Mouse (Mus musculus) forebrain, embryonic 16.5 days (tissue): ENCODE results near the gene Cnn3. TPM values are rescaled to one million over a fixed set of nuclear protein-coding genes. Genes with fewer than 3 reads are reported as not detected.

Experiments
- ATAC-seq: fragments of 200-750 bp; cut with Nextera tagmentation; 2 replicates; pipeline ENCODE4 v1.8.0; 2017; ENCODE audit warnings: mild to moderate bottlenecking, moderate library complexity
- H3K27ac ChIP-seq: fragments of 300-500 bp; sonication (generic); 2 replicates; pipeline ENCODE4 v1.5.1; 2014; ENCODE audit warnings: low read length, control low read depth
- H3K27me3 ChIP-seq: fragments of 300-500 bp; sonication (generic); replicated peaks from 2 replicates; pipeline ENCODE4 v1.6.1; 2014; ENCODE audit warnings: low read length; ENCODE audit not compliant: control insufficient read depth, insufficient read depth
- H3K36me3 ChIP-seq: fragments of 300-500 bp; sonication (generic); 2 replicates; pipeline ENCODE4 v1.6.1; 2014; ENCODE audit not compliant: control insufficient read depth, insufficient read depth
- H3K4me1 ChIP-seq: fragments of 300-500 bp; sonication (generic); replicated peaks from 2 replicates; pipeline ENCODE4 v1.6.1; 2014; ENCODE audit warnings: low read length; ENCODE audit not compliant: control insufficient read depth, insufficient read depth
- H3K4me2 ChIP-seq: fragments of 300-500 bp; sonication (generic); 2 replicates; pipeline ENCODE4 v1.6.1; 2014; ENCODE audit warnings: mild to moderate bottlenecking, low read length, control low read depth
- H3K4me3 ChIP-seq: fragments of 300-500 bp; sonication (generic); replicated peaks from 2 replicates; pipeline ENCODE4 v1.5.1; 2014; ENCODE audit warnings: mild to moderate bottlenecking, low read length, control low read depth
- H3K9ac ChIP-seq: fragments of 300-500 bp; sonication (generic); replicated peaks from 2 replicates; pipeline ENCODE4 v1.6.1; 2014; ENCODE audit warnings: low read depth, low read length, control low read depth
- H3K9me3 ChIP-seq: fragments of 300-500 bp; sonication (generic); 2 replicates; pipeline ENCODE4 v1.6.1; 2016; ENCODE audit warnings: low read length; ENCODE audit not compliant: control insufficient read depth
- WGBS: fragments of 180-500 bp; shearing (Covaris S2); extraction: QIAGEN DNeasy Blood & Tissue Kit; methylation state at CpG from one replicate; pipeline ENCODE4 v1.1.7; 2014; 5-methylcytosine and 5-hydroxymethylcytosine counted together
- polyA plus RNA-seq: library from polyadenylated mRNA; unstranded; fragments of >200 nt; fragmentation: Nextera tagmentation; extraction: Ambion mirVana; gene quantifications from 2 replicates; pipeline ENCODE4 v1.2.1, GENCODE M21; 2015

Cnn3 gene
- polyA plus RNA-seq, 1 experiment from 2014 or later: 554 TPM

DNA sequence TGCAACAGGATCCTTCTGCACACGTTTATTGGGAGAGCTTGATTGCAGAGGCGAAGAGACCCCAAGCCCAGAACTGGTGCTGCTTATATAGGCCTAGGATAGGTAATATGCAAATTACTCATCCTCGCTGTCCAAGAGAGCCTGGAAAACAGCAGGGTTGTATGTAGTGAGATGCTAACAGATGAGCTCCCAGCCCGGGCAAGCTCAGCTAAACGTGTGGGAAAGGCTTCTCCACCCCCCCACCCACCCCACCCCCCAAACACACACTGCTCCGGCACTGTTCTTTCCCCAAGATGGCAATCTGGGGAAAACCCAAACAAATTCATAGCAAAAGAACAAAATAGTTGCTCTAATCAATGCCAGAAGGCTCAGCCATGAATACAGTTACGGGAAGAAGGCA lies 29.7 kb upstream of the Cnn3 start:
- Histone ChIP-seq H3K27ac (no peak overlapping the region), H3K4me3 (no peak overlapping the region), H3K4me1 (no peaks in the 10 kb centered on the region; the same call in 1 of the 2 replicates), H3K4me2 (no peak overlapping the region), H3K9me3 (no peaks in the 10 kb centered on the region), H3K9ac (no peak overlapping the region), H3K27me3 (no peaks in the 10 kb centered on the region), H3K36me3 (no peaks in the 10 kb centered on the region)
- ATAC-seq: no peak
- WGBS: 78% methylated on average over 7 of the region's 7 CpGs

GRCm38 (mm10) chr3:121397007-121397406 lies 29.3 kb upstream of the Cnn3 start:
- ATAC-seq: no peak
- Histone ChIP-seq H3K36me3 (no peaks in the 10 kb centered on the region), H3K27ac (no peak overlapping the region), H3K9me3 (no peaks in the 10 kb centered on the region), H3K27me3 (no peaks in the 10 kb centered on the region), H3K9ac (no peak overlapping the region), H3K4me1 (no peaks in the 10 kb centered on the region; the same call in 1 of the 2 replicates), H3K4me2 (no peak overlapping the region), H3K4me3 (no peak overlapping the region)
- 81% methylated on average over 6 of the region's 6 CpGs for WGBS

DNA sequence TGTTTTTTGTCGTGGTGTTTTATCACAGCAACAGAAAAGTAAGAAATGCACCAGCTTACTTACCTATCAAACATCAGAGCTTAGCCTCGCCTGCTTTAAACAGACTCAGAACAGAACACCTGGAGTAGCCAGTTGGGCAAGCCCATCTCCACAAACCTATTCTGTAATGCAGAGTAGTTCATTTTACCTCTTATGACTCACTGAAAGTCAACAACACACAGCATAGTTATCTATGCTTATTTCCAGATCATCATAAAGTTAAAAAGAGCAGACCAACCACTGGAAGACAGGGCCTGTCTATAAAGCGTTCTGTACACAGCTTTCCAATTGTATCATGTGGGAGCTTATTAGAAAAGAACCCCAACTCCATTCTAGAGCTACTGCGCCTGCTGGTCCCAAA lies 24.9 kb upstream of the Cnn3 start:
- ATAC-seq: no peak
- no peaks in the 10 kb centered on the region for H3K36me3 ChIP-seq
- no peaks in the 10 kb centered on the region; the same call in 1 of the 2 replicates for H3K4me1 ChIP-seq
- H3K27me3 ChIP-seq: no peaks in the 10 kb centered on the region
- H3K27ac ChIP-seq: no peak overlapping the region
- H3K4me2 ChIP-seq: no peak overlapping the region
- H3K9ac ChIP-seq: no peak overlapping the region
- H3K4me3 ChIP-seq: no peak overlapping the region
- WGBS: 84% methylated on average over 4 of the region's 4 CpGs
- H3K9me3 ChIP-seq: no peaks in the 10 kb centered on the region

GRCm38 (mm10) chr3:121402096-121402495 lies 24.2 kb upstream of the Cnn3 start:
- 90% methylated on average over 6 of the region's 6 CpGs for WGBS
- H3K36me3 ChIP-seq: no peaks in the 10 kb centered on the region
- H3K4me2 ChIP-seq: no peak overlapping the region
- no peaks in the 10 kb centered on the region for H3K27me3 ChIP-seq
- no peaks in the 10 kb centered on the region for H3K9me3 ChIP-seq
- no peak for ATAC-seq
- no peak overlapping the region for H3K4me3 ChIP-seq
- H3K27ac ChIP-seq: no peak overlapping the region
- H3K4me1 ChIP-seq: no peaks in the 10 kb centered on the region
- no peak overlapping the region for H3K9ac ChIP-seq

- Histone ChIP-seq H3K9me3 (no peaks in the 10 kb centered on the region), H3K9ac (no peak overlapping the region), H3K27me3 (no peaks in the 10 kb centered on the region), H3K4me2 (no peak overlapping the region), H3K4me1 (no peaks in the 10 kb centered on the region), H3K27ac (no peak overlapping the region), H3K4me3 (no peak overlapping the region), H3K36me3 (no peaks in the 10 kb centered on the region)
- whole genome bisulfite sequencing: 17% methylated on average over 5 of the region's 5 CpGs
- ATAC-seq: no peak
Observed at GRCm38 (mm10) chr3:121403449-121403848, 22.8 kb upstream of the Cnn3 start.

DNA sequence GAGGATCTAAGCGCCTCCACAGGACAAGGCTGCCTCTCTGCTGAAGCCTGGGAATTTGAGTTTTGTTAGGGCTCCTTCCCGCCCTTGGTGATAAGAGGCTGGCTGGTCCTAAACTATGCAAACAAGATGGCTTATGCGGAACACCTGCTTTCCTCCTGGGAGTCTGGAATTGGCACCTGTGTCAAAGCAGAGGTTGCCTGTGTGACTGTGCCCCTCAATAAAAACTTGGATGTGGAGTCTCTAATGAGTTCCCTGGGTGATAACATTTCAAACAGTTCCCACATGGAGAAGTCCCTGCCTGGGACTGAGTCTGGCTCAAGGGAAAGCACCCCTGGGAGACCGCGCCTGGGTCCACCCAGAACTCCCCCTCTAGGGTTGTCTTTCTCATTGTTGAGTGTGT lies 21.2 kb upstream of the Cnn3 start:
- H3K4me1 ChIP-seq: no peaks in the 10 kb centered on the region

GRCm38 (mm10) chr3:121407417-121407816 lies 18.9 kb upstream of the Cnn3 start:
- 87% methylated on average over 9 of the region's 9 CpGs for WGBS
- no peaks in the 10 kb centered on the region for H3K9me3 ChIP-seq
- H3K4me2 ChIP-seq: no peak overlapping the region
- ATAC-seq: no peak
- no peaks in the 10 kb centered on the region for H3K4me1 ChIP-seq
- no peak overlapping the region for H3K9ac ChIP-seq
- H3K4me3 ChIP-seq: no peak overlapping the region
- no peak overlapping the region for H3K27ac ChIP-seq
- no peaks in the 10 kb centered on the region for H3K36me3 ChIP-seq
- no peaks in the 10 kb centered on the region for H3K27me3 ChIP-seq

More for the DNA sequence above, 21.2 kb upstream of the Cnn3 start:
- ATAC-seq: no peak
- Histone ChIP-seq H3K4me3 (no peak overlapping the region), H3K27me3 (no peaks in the 10 kb centered on the region), H3K27ac (no peak overlapping the region), H3K9ac (no peak overlapping the region), H3K9me3 (no peaks in the 10 kb centered on the region), H3K4me2 (no peak overlapping the region), H3K36me3 (no peaks in the 10 kb centered on the region)
- 90% methylated on average over 5 of the region's 5 CpGs for WGBS

- no peak overlapping the region for H3K4me3 ChIP-seq
- H3K9me3 ChIP-seq: no peaks in the 10 kb centered on the region
- WGBS: 93% methylated on average over 3 of the region's 3 CpGs
- H3K4me1 ChIP-seq: no peaks in the 10 kb centered on the region
- no peak overlapping the region for H3K27ac ChIP-seq
- no peak for ATAC-seq
- no peaks in the 10 kb centered on the region for H3K27me3 ChIP-seq
- no peak overlapping the region for H3K4me2 ChIP-seq
- no peaks in the 10 kb centered on the region for H3K36me3 ChIP-seq
- no peak overlapping the region for H3K9ac ChIP-seq
Observed at GRCm38 (mm10) chr3:121408386-121408785, 17.9 kb upstream of the Cnn3 start.

GRCm38 (mm10) chr3:121411450-121411849 lies 14.8 kb upstream of the Cnn3 start:
- Histone ChIP-seq H3K27me3 (no peaks in the 10 kb centered on the region), H3K4me2 (no peak overlapping the region), H3K4me1 (no peaks in the 10 kb centered on the region), H3K4me3 (no peak overlapping the region), H3K27ac (no peak overlapping the region), H3K9me3 (no peaks in the 10 kb centered on the region), H3K9ac (no peak overlapping the region), H3K36me3 (no peaks in the 10 kb centered on the region)
- WGBS: 79% methylated on average over 6 of the region's 6 CpGs
- ATAC-seq: no peak
